Mouse (Mus musculus) megakaryocyte, embryonic 14.5 days (primary cell): Measurements from ENCODE around the gene Prodh2.

ENCODE experiments used
- FLI1 ChIP-seq: IDR thresholded peaks from 2 replicates; pipeline ENCODE4 v1.6.1; 2012; ENCODE audit warnings: low read length, inconsistent platforms, mixed read lengths
- GATA1 ChIP-seq: IDR thresholded peaks from 3 replicates; pipeline ENCODE4 v1.6.1; 2012; ENCODE audit warnings: mixed read lengths, low read length, inconsistent platforms, borderline replicate concordance

GRCm38 (mm10) chr7:30532931-30533330 lies 39.5 kb downstream of the Prodh2 start:
- no peak for TF ChIP-seq GATA1
- TF ChIP-seq FLI1 = no peak
